Mouse (Mus musculus): ENCODE measurements at regions not wholly inside any gene's neighbourhood (a gene's known extent, or its start where the extent isn't known, plus 50 kb on each side); places are given as distances from the start of the nearest gene placed in this dataset.
A peak's percentile ranks its signal among the peaks of the same experiment; 100 is the strongest.

DNA sequence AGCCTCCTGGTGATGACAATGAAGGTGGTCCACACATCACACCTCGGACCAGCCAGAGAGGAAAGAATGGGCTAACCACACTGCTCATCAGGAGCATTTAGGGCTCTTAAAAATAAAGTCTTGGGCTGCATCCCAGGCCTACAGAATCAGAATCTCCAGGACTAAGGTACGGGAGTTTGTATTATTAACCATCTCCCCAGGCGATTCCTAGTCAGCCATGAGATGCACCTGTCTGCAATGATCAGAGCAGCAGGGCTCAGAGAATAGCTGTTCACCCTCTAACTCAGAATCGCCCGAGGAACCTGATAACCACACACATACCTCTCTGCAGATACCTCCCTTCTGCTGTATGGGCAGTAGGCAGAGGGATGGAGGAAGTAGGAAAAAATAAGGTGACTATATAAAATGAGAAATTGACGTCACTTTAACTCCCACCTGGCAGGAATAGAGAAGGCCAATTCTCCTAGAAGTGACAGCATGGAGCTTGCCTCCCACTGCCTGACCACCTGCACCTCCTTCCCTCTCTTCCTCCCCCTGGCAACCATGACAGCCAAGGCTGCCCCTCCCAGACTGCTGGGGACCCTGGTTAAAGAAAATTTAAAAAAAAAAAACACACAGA is 401.5 kb upstream of the Rps6ka3 start:
- peak; percentile 76 to 83 for DNase-seq

DNA sequence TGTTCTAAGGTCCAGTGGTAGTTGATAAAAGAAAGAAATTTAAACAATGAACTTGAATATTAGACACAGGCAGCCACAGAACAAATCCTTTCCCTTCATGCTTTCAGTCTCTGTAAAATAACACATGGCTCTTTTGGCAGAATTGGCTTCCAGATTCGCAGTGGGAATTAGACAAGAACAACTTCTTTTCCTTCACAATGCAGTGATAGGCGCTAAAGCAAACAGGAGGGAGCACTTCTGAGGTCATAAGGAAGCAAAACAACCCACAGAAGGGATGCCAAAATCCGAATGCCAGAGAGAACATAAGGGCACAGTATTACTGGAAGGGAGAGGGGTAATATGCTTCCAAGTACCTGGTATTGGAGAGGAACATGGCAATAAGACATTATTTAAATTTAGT is 396.3 kb upstream of the Rps6ka3 start:
- DNase-seq, result peak; percentile 71 to 72

DNA sequence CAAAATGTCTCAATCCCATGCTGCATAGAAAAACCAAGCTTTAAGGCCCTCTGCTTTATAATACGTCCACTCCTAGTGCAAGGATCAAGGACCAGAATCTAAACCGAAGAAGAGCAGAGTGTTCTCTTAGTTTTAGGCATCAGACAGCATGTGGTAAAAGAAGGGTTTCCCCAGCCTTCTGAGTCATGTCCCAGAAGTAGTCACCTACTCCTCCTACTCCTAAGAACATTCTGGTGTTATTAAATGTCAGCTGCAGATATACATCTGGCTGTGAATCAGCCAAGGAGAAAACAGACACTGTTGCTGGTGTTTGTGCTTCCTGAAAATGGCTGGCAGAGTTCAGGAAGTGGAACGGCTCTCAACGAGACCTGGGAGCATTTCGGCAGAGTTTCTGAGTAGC is 372.6 kb upstream of the Rps6ka3 start:
- no peak for DNase-seq

DNA sequence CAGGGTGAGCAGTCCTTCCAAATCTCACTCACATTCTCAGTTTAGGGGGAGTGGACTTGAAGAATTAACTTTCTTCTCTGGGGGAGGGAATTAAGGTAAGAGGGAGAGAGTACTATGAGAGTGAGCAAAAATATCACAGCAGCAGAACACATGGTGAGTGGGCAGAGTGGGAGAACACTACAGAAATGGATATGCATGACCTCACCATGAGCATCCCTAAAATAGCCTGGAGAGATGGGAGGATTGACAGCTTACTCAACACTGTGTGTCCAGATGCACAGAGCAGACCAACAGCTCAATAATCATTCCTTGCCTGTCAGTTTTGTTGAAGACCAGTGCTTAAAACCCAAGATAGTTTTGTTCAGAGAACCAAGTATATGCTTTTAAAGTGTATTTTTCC is 357.8 kb upstream of the Rps6ka3 start:
- DNase-seq, result no peak

Measured in cerebellum, postnatal 10 days (tissue).